Mouse (Mus musculus) lung, adult 2 months (tissue): ENCODE measurements around the gene Hyal3. TPM values are rescaled to one million over a fixed set of nuclear protein-coding genes. Genes with fewer than 3 reads are reported as not detected.

Experiments used
- DNase-seq: peaks from one replicate; pipeline ENCODE4 v3.0.0; 2022
- H3K4me1 ChIP-seq: fragments of 200-500 bp; 2 replicates; pipeline ENCODE4 v1.6.1; 2011; ENCODE audit warnings: low read length; ENCODE audit not compliant: control insufficient read depth, insufficient read depth
- H3K4me3 ChIP-seq: fragments of 200-500 bp; replicated peaks from 2 replicates; pipeline ENCODE3; 2011; ENCODE audit warnings: low read depth, mild to moderate bottlenecking, control low read depth, low read length; ENCODE audit errors: extremely low read depth
- CTCF ChIP-seq: fragments of 200-500 bp; IDR thresholded peaks from 2 replicates; pipeline ENCODE4 v1.5.1; 2011; ENCODE audit warnings: mild to moderate bottlenecking, low read length, control low read depth; ENCODE audit not compliant: insufficient read depth
- POLR2A ChIP-seq: fragments of 200-500 bp; IDR thresholded peaks from 2 replicates; pipeline ENCODE4 v1.6.1; 2011; ENCODE audit warnings: low read depth, mild to moderate bottlenecking, control low read depth, low read length, borderline replicate concordance; ENCODE audit errors: extremely low read depth
- WGBS: fragments of 180-500 bp; shearing (Covaris S2); methylation state at CpG from one replicate; pipeline ENCODE4 v1.1.7; 2018; 5-methylcytosine and 5-hydroxymethylcytosine counted together
- polyA plus RNA-seq: library from polyadenylated mRNA; depleted of rRNA; stranded (reverse); fragments of >200 nt; gene quantifications from 2 replicates; pipeline ENCODE4 v1.2.3, GENCODE M21; 2012

Hyal3 gene
- polyA plus RNA-seq, 1 experiment = 1.7 TPM

DNA sequence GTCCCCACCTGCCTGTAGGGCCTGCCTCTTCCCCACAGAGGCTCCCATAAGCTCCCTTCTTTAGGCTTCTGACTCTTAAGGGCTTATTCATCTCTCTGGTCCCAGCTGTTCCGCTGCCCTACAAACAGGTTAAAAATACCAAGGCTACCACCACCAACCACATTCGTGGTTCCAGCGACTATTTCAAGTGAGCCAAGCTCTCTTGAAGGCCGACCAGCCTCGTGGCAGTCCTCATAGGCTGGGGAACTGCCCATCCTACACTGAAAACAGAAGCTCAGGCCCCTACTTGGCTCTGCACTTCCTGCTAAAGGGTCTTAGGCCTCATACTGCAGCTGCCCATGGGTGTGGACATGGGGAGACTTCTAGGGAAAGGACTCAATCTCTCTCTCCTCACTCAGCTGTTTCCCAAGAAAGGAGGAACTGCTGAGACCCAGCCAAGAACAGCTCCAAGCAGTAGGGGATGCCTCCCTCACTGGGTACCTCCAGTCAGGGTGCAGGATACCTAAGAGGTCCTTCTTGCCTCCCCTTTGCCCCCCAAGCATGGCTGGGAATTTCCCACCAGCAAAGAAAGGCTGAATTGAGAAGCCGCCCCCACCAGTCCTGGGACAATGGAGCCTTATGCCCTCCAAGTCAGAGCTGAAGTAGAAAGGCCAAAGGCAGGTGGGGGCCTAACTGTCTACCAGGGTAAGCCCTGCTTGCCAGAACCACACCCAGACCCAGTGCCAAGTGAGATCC lies 31.0 kb downstream of the Hyal3 start:
- 39% methylated on average over 6 of the region's 6 CpGs for WGBS
- H3K4me1 ChIP-seq = peaks cover 18% of the 10 kb centered on the region
- TF ChIP-seq POLR2A = no peak
- TF ChIP-seq CTCF = no peak
- no peak overlapping the region for H3K4me3 ChIP-seq
- DNase-seq = no peak

DNA sequence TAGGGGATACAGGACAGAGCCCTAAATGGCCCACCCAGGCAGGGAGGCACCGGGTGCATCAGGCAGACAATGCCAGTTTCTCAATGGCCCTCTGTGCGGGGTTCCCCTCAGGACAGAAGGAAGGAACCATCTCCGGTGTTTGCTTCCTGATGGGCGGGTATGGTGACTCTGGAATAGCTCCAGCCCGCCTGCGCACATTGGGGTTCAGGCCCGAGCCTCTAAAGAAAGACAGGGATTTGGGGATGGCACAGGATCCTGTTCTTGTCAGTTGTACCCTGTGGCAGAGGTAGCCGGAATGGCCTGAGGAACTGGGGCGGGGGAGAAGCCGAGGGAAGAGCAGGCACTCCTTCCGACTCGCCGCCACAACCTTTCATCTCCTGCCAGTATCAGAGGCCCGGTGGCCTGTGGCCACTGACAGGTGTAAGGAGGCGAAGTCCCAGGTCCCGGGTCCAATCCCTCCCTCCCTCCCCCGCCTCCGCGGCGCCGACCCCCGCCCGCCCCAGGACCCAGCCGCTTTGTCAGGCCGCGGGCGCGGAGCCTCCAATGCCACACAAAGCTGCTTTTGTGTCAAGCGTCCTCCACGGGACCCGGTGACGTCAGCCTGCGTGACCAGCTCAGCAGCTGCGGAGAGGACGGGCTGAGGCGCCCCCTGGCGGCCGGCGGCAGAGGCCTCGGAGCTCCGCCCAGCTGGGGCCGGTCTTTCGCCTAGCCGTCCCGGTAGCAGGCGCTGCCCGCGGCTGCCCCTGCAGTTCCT lies 31.8 kb downstream of the Hyal3 start:
- TF ChIP-seq POLR2A = peak; percentile 83; the same call in 1 of the 2 replicates
- TF ChIP-seq CTCF = peak; percentile 33; the same call in 1 of the 2 replicates
- peak; percentile 98 for DNase-seq

GRCm38 (mm10) chr9:107612945-107613569 lies 32.4 kb downstream of the Hyal3 start:
- 3% methylated on average over 12 of the region's 12 CpGs for WGBS
- 0 out of 2 replicates have a peak, but pooled peaks have one; percentile 13 for TF ChIP-seq CTCF
- no peak for TF ChIP-seq POLR2A
- no peak for DNase-seq
- H3K4me3 ChIP-seq = no peak overlapping the region
- H3K4me1 ChIP-seq = peaks cover 19% of the 10 kb centered on the region

More for the DNA sequence above, 31.8 kb downstream of the Hyal3 start:
- Histone ChIP-seq H3K4me3 (peak overlapping the region; percentile 27), H3K4me1 (peaks cover 18% of the 10 kb centered on the region)
- WGBS = 3% methylated on average over 44 of the region's 48 CpGs

GRCm38 (mm10) chr9:107615035-107615434 lies 34.4 kb downstream of the Hyal3 start:
- 69% methylated on average over 4 of the region's 4 CpGs for WGBS
- no peak for DNase-seq
- peaks cover 27% of the 10 kb centered on the region for H3K4me1 ChIP-seq
- no peak for TF ChIP-seq POLR2A
- TF ChIP-seq CTCF = no peak
- H3K4me3 ChIP-seq = no peak overlapping the region

DNA sequence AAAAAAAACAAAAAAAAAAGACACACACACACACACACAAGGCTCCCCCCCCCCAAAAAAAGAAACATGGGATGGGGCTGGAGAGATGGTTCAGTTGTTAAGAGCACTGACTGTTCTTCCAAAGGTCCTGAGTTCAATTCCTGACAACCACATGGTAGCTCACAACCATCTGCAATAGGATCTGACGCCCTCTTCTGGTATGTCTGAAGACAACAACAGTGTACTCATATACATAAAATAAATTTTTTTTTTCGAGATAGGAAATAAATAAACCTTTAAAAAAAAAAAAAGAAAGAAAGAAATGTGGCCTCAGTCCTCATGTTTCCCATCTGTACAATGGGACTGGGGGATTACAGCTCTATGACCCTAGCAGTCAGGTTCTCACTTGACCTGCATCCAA lies 36.8 kb downstream of the Hyal3 start:
- 63% methylated on average over 2 of the region's 2 CpGs for WGBS
- DNase-seq = no peak
- Histone ChIP-seq H3K4me1 (peaks cover 19% of the 10 kb centered on the region), H3K4me3 (no peak overlapping the region)
- TF ChIP-seq POLR2A = no peak
- TF ChIP-seq CTCF = no peak

DNA sequence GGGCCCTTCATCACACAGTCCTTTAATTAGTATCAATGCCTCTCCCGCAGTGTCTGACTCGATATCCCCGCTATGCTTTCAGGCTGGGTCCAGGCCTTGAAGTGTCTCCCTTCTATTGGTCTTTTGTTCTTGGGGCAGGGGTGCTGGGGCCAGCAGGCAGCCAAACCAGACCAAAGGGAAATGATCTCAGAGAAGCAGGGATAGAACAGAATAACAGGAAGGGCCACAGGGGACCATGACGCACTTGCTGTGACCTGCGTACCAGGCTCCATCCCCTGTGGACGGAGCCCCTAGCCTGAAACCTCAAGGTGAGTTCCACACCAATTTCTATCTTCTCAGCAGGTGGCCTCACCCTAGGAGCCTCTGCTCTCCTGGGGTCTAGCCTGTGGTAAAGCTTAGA lies 37.5 kb downstream of the Hyal3 start:
- 51% methylated on average over 6 of the region's 6 CpGs for WGBS
- TF ChIP-seq CTCF (no peak), POLR2A (no peak)
- Histone ChIP-seq H3K4me3 (no peak overlapping the region), H3K4me1 (peaks cover 19% of the 10 kb centered on the region)
- no peak for DNase-seq

DNA sequence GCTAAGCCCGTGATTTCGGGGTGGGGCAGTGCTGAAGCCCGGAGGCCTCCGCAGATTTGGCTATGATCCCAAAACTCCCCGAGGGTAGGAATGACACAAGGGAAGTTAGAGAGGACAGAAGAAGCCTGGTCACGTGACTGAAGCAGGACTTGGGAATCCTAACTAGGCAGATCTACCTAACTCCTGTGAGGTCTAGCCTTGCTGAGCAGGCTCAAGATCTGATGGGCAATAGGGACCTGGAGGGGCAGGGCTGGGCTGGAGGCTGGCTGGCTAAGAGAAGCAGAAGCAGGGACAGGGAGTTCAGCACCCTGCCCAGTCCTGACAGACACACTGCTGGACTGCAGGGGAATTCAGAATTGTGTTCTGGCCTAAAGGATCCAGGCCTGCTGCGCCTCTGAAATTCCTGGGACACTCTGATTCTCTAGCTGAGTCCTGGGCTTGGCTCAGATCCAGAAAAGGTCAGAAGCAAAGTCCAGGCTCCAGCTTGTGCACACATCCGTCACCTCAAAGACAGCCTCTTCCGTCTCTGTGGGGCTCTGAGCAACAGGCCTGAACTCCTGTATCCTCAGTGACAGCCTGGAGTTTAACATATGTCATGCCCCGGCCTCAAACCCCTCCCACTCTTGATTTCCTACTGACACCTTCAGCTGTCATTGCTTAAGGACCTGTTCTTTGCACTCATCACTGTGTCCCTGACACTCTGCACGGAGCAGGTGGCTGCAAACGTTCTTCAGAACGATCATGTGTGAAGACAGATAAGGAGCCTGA lies 38.3 kb downstream of the Hyal3 start:
- no peak overlapping the region for H3K4me3 ChIP-seq
- WGBS = 27% methylated on average over 13 of the region's 13 CpGs
- peaks cover 24% of the 10 kb centered on the region for H3K4me1 ChIP-seq
- TF ChIP-seq CTCF = no peak
- TF ChIP-seq POLR2A = no peak; the same call in 1 of the 2 replicates
- DNase-seq = no peak

DNA sequence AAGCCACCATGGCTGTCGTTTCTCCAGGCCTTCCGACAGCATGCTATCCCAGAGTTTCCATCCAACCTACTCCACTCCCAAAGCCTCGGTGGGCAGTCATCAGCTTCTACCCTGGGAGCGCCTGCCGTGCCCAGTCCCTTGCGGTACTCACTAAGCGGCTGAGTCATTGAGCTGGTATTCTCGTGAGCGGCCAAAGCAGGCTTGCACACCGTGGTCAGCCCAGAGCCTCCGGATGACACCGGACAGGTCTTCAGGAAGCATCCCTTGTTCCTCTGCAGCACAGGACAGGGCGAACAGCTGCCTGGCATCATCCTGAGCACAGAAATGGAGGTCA lies 38.9 kb downstream of the Hyal3 start:
- no peak for DNase-seq
- TF ChIP-seq CTCF (no peak), POLR2A (no peak)
- Histone ChIP-seq H3K4me1 (peaks cover 30% of the 10 kb centered on the region), H3K4me3 (no peak overlapping the region)
- 46% methylated on average over 13 of the region's 13 CpGs for WGBS

GRCm38 (mm10) chr9:107620954-107621353 lies 40.3 kb downstream of the Hyal3 start:
- no peak for DNase-seq
- peaks cover 42% of the 10 kb centered on the region for H3K4me1 ChIP-seq
- TF ChIP-seq POLR2A (no peak), CTCF (no peak)
- H3K4me3 ChIP-seq = no peak overlapping the region
